Mouse (Mus musculus) adrenal gland, postnatal 36 days (tissue): ENCODE results near the gene Mrpl33. TPM values are rescaled to one million over a fixed set of nuclear protein-coding genes. Genes with fewer than 3 reads are reported as not detected.

ENCODE experiments used
- DNase-seq, 2 experiments: peaks; one replicate each; pipeline ENCODE4 v3.0.0; 2021; ENCODE audit warnings: mixed read lengths in 1 of 2
- microRNA-seq: library from miRNA; unstranded; fragments of <30 nt; microRNA quantifications from one replicate; pipeline ENCODE4 v1.2.0, GENCODE M21; 2021
- total RNA-seq, 2 experiments: library from RNA; stranded (reverse); gene quantifications; 2 replicates each; pipeline ENCODE4 v1.2.3; 2021

Gene Mrpl33
- total RNA-seq, 2 experiments from 2014 or later, result 292 to 420 TPM

DNA sequence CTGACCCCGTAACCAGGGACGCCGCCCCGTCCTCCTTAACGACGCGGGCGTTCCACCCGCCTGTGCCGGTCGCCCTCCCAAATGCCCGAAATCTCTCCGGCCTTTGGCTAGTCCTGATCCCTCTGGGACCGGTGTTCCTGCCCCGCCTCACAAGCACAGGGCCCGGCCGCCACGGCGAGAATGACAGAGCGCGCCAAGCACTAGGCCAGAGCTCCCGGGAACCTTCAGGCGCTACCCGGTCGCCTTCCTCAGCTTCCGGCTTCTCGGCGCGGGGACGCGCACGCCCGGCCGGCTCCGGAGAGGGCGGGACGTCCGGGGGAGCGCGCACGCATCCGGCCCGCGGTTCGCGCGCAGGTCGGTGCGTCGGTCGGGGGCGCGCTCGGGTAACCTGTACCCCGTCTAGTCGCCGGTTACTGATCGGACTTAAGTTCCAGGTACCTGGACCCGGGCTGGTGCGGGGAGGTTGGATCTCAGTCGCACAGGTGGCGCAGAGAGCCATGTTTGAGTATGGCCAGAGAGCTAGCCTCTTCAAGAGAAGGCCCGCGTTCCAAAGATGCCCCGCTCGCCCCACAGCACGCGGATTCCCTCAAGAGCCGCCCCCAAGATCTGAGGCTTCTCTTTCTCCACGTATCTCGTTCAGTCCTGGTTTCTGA is 101.0 kb downstream of the Mrpl33 start, which contains the start of gene Babam2:
Babam2 (plus strand) TSS at position 41 of the 653 bp plus-strand sequence.
- DNase-seq, result peak; percentile 92 to 96

DNA sequence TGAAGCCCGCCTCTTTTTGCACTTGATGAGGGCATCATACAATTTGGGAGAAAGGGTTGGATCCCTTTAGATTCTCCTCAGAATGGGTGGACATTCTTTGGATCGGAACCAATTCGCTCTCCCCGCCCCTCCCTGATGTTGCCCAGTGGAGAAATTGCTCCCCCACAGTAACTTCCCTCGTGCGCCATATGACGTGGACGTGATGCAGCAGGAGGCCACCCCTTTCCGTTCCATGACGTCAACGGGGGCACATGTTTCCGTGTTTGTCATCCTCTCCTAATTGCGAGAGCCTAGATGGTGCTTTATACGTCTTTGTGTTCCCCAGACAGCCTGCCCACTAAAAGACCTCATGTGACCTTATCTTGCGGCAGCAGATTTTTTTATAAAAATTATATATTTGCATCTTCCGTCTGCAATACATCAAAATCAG is 101.6 kb downstream of the Mrpl33 start:
- peak; percentile 89 to 93 for DNase-seq

DNA sequence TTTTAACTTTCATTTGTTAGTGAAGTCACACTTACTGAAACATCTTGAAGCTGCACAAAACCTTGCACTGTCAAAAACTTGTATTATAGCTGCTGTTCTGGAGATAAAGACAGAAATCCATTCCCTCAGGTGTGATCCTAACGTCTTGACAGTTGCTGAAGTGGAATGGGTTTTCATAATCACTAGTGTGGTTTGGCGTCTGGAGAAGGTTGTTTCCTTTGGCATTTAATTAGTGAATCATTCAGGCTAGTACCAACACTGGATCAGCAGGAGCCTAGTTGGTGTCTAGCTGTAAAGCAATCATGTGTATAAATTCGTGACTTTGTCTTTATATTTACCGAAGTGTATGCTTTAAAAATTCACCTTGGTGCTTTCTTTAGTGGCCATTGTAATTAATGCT is 102.2 kb downstream of the Mrpl33 start:
- no peak for DNase-seq

DNA sequence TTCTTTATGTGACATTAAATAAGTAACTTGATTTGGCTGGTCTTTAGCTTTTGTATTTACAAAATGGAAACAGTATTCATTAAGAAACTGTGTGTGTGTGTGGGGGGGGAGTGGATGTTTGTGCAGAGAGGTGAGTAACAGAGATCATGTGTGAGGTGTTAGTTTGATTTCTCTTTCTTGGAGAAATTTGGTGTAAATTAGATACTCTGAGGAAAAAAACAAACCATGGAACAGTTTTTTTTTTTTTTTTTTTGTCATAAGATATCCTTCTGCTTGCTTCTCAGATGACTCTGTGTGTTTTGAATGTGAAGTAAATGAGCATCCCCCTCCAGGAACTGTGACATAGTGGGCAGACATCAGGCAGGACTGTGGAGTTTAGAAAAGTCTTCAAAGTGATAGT is 102.7 kb downstream of the Mrpl33 start:
- DNase-seq, result no peak

DNA sequence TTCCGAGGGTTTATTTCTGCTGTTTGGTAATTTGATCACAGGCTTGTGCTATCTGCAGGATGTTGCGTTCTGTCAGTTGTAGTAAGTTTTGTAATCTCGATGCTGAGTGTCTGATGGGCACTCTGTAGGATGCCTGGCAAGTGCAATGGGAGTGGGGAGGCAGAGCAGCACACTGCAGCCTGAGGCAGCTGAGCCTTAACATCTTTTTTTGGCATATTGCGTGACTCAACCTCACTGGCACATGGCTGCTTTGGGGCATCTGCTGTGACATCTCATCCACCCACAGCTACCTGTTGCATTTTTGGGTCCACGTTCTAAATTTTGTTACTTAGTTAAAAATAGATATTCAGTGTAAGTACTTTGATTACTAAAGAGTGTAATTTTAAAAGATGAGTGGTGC is 108.2 kb downstream of the Mrpl33 start:
- DNase-seq, result no peak

DNA sequence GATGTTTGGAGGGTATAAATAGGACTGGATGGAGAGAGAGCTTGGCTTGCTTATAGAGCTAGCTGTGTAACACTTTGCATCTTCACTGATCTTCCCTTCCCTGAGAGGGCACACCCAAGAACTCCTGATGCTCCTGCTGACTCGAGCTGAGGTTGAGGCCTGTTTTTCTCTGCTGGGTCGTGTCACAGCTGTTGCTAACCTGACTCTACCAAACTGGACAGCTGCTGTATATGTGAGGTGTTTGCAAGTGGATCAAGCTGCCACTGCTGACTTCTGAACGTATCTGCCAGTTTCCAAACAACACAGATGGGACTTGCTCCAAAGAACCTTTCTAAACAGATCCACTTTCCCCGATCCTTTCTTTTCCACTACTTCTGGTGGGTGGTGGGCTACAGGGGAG is 110.1 kb downstream of the Mrpl33 start:
- no peak for DNase-seq

DNA sequence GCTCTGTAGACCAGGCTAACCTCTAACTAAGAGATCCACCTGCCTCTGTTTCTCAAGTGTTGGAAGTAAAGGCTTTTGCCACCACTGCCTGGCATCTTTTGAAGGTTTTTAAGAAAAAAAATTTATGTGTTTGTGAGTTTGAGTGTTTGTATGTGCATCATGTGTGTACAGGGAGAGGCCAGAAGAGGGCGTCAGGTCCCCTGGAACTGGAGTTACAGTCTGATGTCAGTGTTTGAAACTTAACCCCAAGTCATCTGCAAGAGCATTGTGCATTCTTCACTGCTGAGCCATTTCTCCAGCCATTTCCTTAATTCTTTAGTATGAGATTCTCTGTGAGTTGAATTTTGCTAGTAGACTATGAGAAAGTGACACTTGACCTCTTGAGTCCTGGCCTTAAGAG is 112.7 kb downstream of the Mrpl33 start:
- DNase-seq, result peak in 1 of 2 experiments; percentile 40

DNA sequence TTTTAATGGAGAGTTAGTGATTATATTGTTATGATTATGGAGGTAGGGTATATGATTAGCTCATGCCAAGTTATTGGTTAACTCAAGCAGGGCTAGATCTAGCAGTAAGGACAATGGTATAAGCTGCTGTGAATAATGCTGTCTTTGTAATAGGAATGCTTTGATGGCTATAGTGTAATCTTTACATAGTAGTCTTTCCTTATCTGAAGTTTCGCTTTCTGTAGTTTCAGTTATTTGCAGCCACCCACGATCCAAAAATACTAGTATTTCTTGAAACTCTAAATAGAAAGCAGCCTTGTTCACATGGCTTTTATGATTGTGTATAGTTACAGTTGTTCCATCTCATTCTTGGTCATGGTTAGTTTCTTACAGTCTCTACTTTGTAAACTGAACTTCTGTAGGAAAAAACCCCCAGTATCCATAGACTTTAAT is 116.6 kb downstream of the Mrpl33 start:
- DNase-seq, result no peak

DNA sequence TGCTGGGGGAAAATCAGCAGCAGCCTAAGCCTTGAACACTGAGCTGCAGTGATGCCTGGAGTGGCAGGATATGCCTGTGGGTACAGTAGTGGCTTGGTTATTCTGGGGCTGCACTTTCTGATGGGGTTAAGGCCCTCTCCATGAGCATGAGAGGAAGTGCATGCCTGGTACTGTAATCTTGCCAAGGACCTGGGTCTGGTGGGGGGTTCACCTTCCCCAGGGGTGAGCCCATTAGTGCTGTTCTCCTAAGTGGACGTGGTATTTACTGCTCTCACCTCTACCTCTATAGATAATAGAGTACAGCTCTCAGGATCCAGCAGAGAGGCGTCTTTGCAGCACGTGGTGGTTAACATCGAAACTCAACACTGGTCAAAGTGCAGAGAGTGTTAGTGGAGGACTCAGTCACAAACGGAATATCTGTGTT is 117.1 kb downstream of the Mrpl33 start:
- no peak for DNase-seq

Small RNA genes within 50 kb of the gene (microRNA-seq; reads per million reads assigned to microRNA genes)
- gene Mir3473e, result not detected

Other genes starting within 250 kb of the Mrpl33 start
- 10 to 100 TPM; 20.0 to 20.6 TPM for gene Zfp512, start 144.5 kb upstream of the Mrpl33 start, total RNA-seq
- gene 4930548H24Rik, start 111.2 kb upstream of the Mrpl33 start, total RNA-seq, result not detected
- 10 to 100 TPM; 30.0 to 31.6 TPM for gene Gpn1, start 102.2 kb upstream of the Mrpl33 start, total RNA-seq
- 10 to 100 TPM; 30.6 to 31.8 TPM for gene Slc4a1ap, start 69.9 kb upstream of the Mrpl33 start, total RNA-seq
- 10 to 100 TPM; 19.1 to 19.8 TPM for gene Supt7l, start 69.1 kb upstream of the Mrpl33 start, total RNA-seq
- 10 to 100 TPM in 1 of 2 experiments, 1 to 10 TPM in 1; 6.6 to 16.7 TPM for gene Rbks, start 100.7 kb downstream of the Mrpl33 start, total RNA-seq
- 100 to 1,000 TPM in 1 of 2 experiments, 10 to 100 TPM in 1; 85.1 to 146 TPM for gene Babam2, start 100.7 kb downstream of the Mrpl33 start, total RNA-seq